Mouse (Mus musculus) adrenal gland, postnatal 4 days (tissue): Measurements from ENCODE around the gene Nifk. TPM values are rescaled to one million over a fixed set of nuclear protein-coding genes. Genes with fewer than 3 reads are reported as not detected.

Source experiments
- DNase-seq, 2 experiments: peaks; one replicate each; pipeline ENCODE4 v3.0.0; 2021 to 2022; ENCODE audit warnings: low spot score in 2 of 2, mixed read lengths in 2 of 2
- total RNA-seq, 2 experiments: library from RNA; stranded (reverse); gene quantifications; 2 replicates each; pipeline ENCODE4 v1.2.3; 2021

The Nifk gene
- total RNA-seq, 2 experiments from 2014 or later: 45.7 to 45.9 TPM

GRCm38 (mm10) chr1:118377784-118378183 is 56.1 kb downstream of the Nifk start:
- no peak for DNase-seq

GRCm38 (mm10) chr1:118380105-118380786 is 58.6 kb downstream of the Nifk start:
- no peak for DNase-seq

Other genes starting within 250 kb of the Nifk start
- not detected for gene Gm29106, start 145.3 kb upstream of the Nifk start, total RNA-seq
- 100 to 1,000 TPM; 155 to 161 TPM for gene Tsn, start 10.1 kb upstream of the Nifk start, total RNA-seq
- 10 to 100 TPM; 61.6 to 74.2 TPM for gene Clasp1, start 67.2 kb downstream of the Nifk start, total RNA-seq